ENCODE assay signal across 23 mouse cellular contexts in the genomic region with DNA sequence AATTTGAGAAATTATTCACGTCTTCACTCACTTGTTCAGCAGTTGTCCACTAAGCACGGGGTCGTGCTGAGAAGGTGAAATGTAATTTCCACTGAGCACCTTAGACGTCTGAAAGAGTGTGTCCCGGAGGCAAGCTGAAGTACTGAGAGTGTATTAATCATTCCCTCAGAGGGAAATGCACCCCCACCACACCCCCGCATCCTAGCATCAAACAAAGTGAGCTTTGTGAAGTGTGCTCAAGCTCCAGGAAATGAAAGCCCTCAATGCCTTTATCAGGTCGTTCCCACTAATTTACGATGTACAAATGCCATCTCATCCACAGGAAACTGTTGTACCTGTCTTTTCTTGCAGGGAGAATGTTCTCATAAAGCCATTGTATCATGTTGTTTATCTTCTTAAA.
DNase-seq lines count a peak whose midpoint lies in the region; ATAC-seq and TF ChIP-seq lines count a peak whose summit lies in the region.
"Had no signal": no experiment of that assay in that cellular context is flagged by ENCODE, and none has a peak within 500 bp of the region (broad histone marks: within the 10 kb centered on the region; RNA-seq: fewer than 3 reads in every experiment).

No protein-coding gene starts in this region.

- H3K27ac ChIP-seq in midbrain, embryonic 11.5 days (ENCODE audit: low read depth, low read length): no peak overlapping the region
- H3K27ac ChIP-seq in midbrain, postnatal 0 days (ENCODE audit: low read depth, low read length): no peak overlapping the region

- no peak for TF ChIP-seq CTCF in midbrain, postnatal 0 days (IDR thresholded peaks at IDR 0.05)

- H3K4me1 ChIP-seq in midbrain, embryonic 11.5 days (ENCODE audit: control insufficient read depth, insufficient read depth, low read length): no peaks in the 10 kb centered on the region
- H3K4me1 ChIP-seq in midbrain, postnatal 0 days (ENCODE audit: insufficient read depth, low read length): no peaks in the 10 kb centered on the region

- peak; percentile 60 for DNase-seq in heart, adult 11 months
- DNase-seq in heart, postnatal 10 days: no peak
- peak; percentile 54 for DNase-seq in midbrain, embryonic 11.5 days (ENCODE audit: low spot score, missing footprints)
- no peak for DNase-seq in midbrain, postnatal 0 days (ENCODE audit: low spot score)
- peak; percentile 52 for DNase-seq in right cerebral cortex, adult 18-20 months
- DNase-seq in right cerebral cortex, postnatal 36 days (ENCODE audit: low spot score in 2 of 2): no peak
- peak; percentile 64 for DNase-seq in brain, adult 2 months (ENCODE audit: low read depth, low spot score)
- no peak for DNase-seq in natural killer cell, adult 2 months (ENCODE audit: low spot score in 2 of 2)
- DNase-seq: adrenal gland, adult 2 months; adrenal gland, adult 8-10 months; adrenal gland, postnatal 10 days; adrenal gland, postnatal 14 days; adrenal gland, postnatal 25 days; adrenal gland, postnatal 36 days; B cell, adult 2 months; cerebellum, adult 11 months; cerebellum, adult 11-12 months; cerebellum, adult 18-20 months had no signal

- no peaks in the 10 kb centered on the region for H3K9me3 ChIP-seq in midbrain, embryonic 11.5 days (ENCODE audit: control insufficient read depth, low read length)
- no peaks in the 10 kb centered on the region for H3K9me3 ChIP-seq in midbrain, postnatal 0 days (ENCODE audit: low read length)

- ATAC-seq in midbrain, embryonic 11.5 days (ENCODE audit: low FRiP score): no peak
- no peak for ATAC-seq in midbrain, postnatal 0 days (ENCODE audit: low FRiP score)
- ATAC-seq: activated CD4-positive, CD25-positive, alpha-beta regulatory T cell, adult 4 months; CD4-positive, CD25-positive, alpha-beta regulatory T cell, adult 4 months; Patski had no signal

- H3K27me3 ChIP-seq in midbrain, embryonic 11.5 days (ENCODE audit: control insufficient read depth, insufficient read depth, low read length): no peaks in the 10 kb centered on the region
- no peaks in the 10 kb centered on the region for H3K27me3 ChIP-seq in midbrain, postnatal 0 days (ENCODE audit: insufficient read depth, low read length)
- H3K27me3 ChIP-seq: CH12.LX, Patski had no signal

- no peak overlapping the region for H3K4me2 ChIP-seq in midbrain, embryonic 11.5 days
- no peak overlapping the region for H3K4me2 ChIP-seq in midbrain, postnatal 0 days (ENCODE audit: low read depth, low read length, poor library complexity, severe bottlenecking)

- no peak overlapping the region for H3K9ac ChIP-seq in midbrain, embryonic 11.5 days (ENCODE audit: low read length)
- no peak overlapping the region for H3K9ac ChIP-seq in midbrain, postnatal 0 days (replicated peaks; ENCODE audit: low read length, poor library complexity, severe bottlenecking)

- intact Hi-C loops in heart, postnatal 10 days (cut with DNase I): no loop called here

- 84% methylated on average over 8 of the region's 8 CpGs for WGBS in midbrain, embryonic 11.5 days
- 79% methylated on average over 8 of the region's 8 CpGs for WGBS in midbrain, postnatal 0 days

- H3K4me3 ChIP-seq in midbrain, embryonic 11.5 days (ENCODE audit: low read depth, low read length): no peak overlapping the region
- H3K4me3 ChIP-seq in midbrain, postnatal 0 days (ENCODE audit: low read depth, low read length): no peak overlapping the region

- H3K36me3 ChIP-seq in midbrain, embryonic 11.5 days (ENCODE audit: control insufficient read depth, insufficient read depth, low read length): no peaks in the 10 kb centered on the region
- H3K36me3 ChIP-seq in midbrain, postnatal 0 days (ENCODE audit: insufficient read depth, low read length): no peaks in the 10 kb centered on the region
- H3K36me3 ChIP-seq: G1E had no signal

Comparison
In these comparisons a context has a peak if more than half of its experiments do, and no peak if none do; other contexts are left out.
1. DNase-seq: peak in heart, adult 11 months (single experiment), midbrain, embryonic 11.5 days (single experiment), right cerebral cortex, adult 18-20 months (single experiment) and brain, adult 2 months (single experiment); none in heart, postnatal 10 days (0 of 2), midbrain, postnatal 0 days (single experiment), right cerebral cortex, postnatal 36 days (0 of 2) and natural killer cell, adult 2 months (0 of 2).